Mouse (Mus musculus) left cerebral cortex, adult 18-20 months (tissue): ENCODE measurements at regions not wholly inside any gene's neighbourhood (a gene's known extent, or its start where the extent isn't known, plus 50 kb on each side); places are given as distances from the start of the nearest gene placed in this dataset.
A peak's percentile ranks its signal among the peaks of the same experiment; 100 is the strongest.
"Not testable (repeated sequence)": the region's sequence is repeated elsewhere in the genome, so short reads cannot be mapped to it uniquely, and the experiment has no call there.

ENCODE experiments used
- DNase-seq, 2 experiments: peaks; one replicate each; pipeline ENCODE4 v3.0.0; 2021 to 2022; ENCODE audit warnings: low spot score in 2 of 2, mixed read lengths in 1 of 2

DNA sequence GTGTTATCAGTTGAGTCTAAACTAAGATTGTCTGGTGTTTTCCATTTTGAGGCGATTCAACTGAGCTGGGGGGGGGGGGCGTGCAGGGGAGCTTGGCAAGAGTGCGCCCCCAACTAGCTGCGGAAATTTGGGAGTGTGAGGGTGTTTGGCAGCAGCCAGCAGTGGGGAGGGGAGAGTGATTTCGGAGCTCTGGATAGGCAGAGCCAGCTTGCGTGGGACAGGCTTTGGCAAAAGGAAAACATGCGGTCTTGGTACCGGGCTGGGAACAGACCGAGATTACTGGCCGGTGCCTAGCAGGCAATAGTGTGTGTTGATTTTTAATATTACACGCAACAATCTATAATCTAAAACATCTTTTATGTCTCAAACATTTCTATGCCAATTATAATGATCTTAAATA lies 199.4 kb upstream of the Cdk6 start:
- DNase-seq = peak in 1 of 2 experiments; percentile 11

DNA sequence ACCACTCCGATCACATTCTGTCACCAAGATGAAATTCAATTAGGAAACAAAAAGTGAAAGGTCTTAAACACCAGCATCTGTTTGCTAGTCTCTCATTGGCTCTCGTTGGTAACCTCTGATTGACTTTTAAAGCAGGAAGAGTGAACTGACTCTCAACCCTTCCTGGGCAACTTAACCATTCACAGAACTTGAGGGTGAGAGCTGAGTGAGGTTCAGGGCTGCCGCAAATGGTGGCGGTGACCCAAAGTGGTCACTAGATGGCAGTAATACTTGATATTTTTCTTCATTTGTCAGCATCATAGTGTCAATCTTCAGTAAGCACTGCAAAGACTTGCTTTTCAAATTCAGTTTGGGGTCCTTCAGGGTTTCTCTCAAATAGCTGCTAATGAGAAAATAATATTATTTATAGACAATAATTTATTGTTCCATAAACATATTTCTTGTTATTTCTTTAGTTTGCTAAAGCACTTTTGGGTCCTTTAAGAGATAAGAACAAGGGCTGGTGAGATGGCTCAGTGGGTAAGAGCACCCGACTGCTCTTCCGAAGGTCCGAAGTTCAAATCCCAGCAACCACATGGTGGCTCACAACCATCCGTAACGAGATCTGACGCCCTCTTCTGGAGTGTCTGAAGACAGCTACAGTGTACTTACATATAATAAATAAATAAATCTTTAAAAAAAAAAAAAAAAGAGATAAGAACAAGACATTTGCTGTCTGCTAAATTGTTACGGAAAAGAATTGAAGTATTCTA lies 194.6 kb upstream of the Cdk6 start:
- DNase-seq = peak; percentile 14 to 19

- not testable (repeated sequence) for DNase-seq
These were observed 191.4 kb upstream of the Cdk6 start for GRCm38 (mm10) chr5:3149886-3150285.

GRCm38 (mm10) chr5:3150766-3151165 lies 190.5 kb upstream of the Cdk6 start:
- DNase-seq = not testable (repeated sequence)

GRCm38 (mm10) chr5:3151534-3152148 lies 189.6 kb upstream of the Cdk6 start:
- DNase-seq = not testable (repeated sequence)

DNA sequence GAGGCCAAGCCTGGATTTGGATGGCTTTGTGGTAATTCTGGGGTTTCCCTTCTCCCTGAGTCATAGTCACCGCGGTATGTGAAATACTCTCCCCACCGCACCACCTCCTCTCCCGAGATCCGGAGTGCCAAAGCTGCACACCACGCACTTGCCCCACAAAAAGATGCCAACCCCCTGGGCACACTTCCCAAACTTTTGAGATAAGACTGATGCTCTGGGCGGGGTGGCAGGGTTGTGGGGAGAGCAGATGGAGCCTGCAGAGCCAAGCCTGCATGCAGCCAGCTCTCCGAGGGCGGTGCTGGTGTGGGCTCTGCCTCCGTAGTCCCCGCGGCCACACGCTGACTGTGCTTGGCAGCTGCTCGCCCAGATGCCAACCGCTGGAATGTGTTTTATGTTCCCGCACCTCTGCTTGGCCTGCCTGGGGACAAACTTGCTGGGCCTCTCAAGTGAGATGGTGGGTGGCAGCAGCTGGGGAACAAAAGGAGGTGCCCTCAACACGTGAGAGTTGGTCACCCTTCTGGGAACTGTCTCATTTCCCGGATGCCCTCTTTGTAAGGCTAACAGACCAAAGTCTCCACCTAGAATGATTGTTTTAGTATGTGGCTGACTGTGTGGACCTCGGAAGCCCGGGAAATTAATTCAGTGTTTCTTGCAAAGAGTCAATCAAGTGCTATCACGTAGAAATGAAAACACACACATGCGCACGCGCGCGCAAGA lies 189.0 kb upstream of the Cdk6 start:
- DNase-seq = peak; percentile 82 to 87

GRCm38 (mm10) chr5:3165511-3165910 lies 175.8 kb upstream of the Cdk6 start:
- not testable (repeated sequence) for DNase-seq

- not testable (repeated sequence) for DNase-seq
These were observed 174.8 kb upstream of the Cdk6 start for GRCm38 (mm10) chr5:3166496-3166895.

DNA sequence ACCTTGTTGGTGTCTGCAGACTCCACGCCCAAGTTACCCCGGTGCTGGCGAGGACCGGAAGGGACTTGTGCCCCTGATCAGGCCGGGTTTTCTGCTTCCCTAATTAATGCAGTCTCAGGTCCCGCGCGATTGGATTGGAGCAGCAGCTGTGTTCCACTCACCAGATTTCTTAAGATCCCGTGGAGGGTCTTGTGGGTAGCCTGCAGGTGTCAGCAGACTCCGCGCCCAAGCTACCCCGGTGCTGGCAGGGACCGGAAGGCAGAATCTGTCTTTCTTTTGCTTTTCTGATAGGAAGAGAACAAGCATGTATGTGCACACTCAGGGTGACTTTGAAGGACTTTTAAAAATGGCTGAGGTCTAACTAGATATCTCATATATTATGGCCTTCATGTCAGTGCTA lies 147.7 kb upstream of the Cdk6 start:
- DNase-seq = not testable (repeated sequence)

- DNase-seq = no peak
These were observed 143.1 kb upstream of the Cdk6 start for GRCm38 (mm10) chr5:3197952-3198841.

GRCm38 (mm10) chr5:3198869-3199550 lies 142.3 kb upstream of the Cdk6 start:
- DNase-seq = not testable (repeated sequence)

- not testable (repeated sequence) for DNase-seq
These were observed 135.1 kb upstream of the Cdk6 start for GRCm38 (mm10) chr5:3206160-3206559.

GRCm38 (mm10) chr5:3208293-3208692 lies 133.0 kb upstream of the Cdk6 start:
- not testable (repeated sequence) for DNase-seq

DNA sequence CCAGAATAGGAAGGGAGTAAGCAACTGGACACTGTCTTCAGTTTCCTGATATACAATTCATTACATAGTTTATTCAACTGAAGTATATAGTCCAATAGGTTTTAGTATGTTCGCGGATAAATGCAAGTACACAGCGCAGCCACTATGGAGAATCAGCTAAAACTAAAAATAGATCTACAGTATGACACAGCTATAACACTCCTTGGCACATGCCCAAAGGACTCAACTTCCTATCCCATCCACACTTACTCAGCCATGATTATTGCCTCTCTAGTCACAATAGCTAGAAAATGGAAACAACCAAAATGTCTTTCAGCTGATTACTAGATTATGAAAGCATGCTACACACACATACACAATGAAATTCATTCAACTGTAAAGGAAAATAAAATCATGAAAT lies 130.0 kb upstream of the Cdk6 start:
- DNase-seq = no peak

DNA sequence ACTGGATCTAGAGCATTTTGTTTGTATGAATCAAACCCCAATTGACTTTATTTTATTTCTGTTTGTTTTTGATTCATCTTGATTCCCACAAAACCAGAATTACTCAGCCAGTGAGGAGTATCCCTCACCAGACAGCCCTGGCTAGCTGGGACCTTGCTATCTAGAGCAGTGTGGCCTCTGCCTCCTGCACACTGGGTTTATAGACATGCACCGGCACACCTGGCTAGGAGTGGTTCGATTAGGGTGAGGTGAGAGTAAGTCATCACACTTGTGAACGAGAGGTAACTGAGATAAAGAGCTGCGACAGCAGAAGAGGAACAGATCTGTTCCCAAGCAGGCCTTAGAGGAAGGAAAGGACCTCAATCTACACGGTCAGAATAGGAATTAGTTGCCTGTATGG lies 125.2 kb upstream of the Cdk6 start:
- DNase-seq = no peak

DNA sequence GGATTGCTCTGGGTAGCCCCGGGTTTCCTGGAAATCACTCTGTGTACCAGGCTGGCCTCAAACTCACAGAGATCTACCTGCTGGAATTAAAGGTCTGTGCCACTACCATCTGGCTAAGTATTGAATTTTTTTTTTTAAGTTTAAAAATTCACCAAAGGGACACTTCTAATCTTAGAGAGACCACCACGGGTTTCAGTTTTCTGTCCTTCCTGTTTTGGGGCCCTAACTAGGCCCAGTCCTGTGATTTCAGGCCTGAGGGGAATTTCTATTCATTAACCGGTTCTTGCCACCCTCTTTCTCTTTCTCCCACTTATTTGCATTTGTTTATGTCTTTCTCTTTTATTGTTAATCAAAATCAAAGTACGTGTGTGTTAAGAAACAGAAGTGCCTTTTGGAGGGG lies 122.1 kb upstream of the Cdk6 start:
- no peak for DNase-seq

DNA sequence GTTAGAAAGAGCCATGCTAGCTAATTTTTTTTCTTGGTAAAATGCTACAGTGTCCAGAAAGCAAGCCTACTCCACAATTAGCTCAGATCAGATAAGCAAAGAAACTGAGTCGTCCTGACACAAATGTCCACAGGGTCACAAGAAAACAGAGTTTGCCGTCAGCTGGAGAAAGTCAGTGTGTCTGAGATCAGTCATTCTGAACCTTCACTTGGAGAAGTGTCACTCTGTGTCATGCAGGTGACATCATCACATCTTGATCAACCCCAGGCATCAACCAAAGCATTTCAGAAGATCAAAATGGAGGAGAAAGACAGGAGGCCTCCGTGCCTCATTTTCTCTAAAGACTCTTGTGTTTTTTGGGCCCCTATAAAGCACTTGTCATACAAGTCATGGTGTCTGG lies 121.5 kb upstream of the Cdk6 start:
- DNase-seq = no peak

- DNase-seq = peak in 1 of 2 experiments; percentile 2
These were observed 117.5 kb upstream of the Cdk6 start for GRCm38 (mm10) chr5:3223819-3224218.

DNA sequence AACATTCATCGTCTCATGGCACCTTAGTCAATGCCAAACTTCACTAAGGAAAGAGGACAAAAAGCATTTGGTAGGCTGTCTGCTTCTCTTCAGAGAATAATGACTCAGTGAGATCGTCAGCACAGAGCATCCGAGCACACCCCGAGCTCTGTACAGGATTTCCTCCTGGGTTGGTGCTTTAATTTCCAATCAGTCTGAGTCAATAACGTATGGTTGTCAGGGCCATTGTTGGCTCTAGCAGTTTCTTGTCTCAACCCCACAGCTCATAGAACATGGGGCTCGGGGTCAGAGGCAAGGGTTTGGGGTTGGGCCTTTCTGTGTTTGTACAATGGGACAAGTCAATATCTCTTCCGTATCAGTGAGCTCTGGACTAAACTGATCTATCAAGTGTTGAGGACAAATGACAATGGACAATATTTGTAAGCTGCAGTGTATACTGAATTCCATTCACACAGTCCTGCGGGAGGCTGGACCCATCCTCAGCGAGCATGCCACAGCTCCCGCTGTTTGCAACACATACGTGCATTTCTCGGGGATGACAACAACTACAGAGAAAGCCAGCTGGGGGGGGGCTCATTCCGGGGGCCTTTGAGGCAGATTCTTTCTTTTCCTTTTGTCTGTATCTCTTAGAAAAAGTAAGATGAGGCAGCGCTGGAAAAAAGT lies 116.8 kb upstream of the Cdk6 start:
- DNase-seq = not testable (repeated sequence)

DNA sequence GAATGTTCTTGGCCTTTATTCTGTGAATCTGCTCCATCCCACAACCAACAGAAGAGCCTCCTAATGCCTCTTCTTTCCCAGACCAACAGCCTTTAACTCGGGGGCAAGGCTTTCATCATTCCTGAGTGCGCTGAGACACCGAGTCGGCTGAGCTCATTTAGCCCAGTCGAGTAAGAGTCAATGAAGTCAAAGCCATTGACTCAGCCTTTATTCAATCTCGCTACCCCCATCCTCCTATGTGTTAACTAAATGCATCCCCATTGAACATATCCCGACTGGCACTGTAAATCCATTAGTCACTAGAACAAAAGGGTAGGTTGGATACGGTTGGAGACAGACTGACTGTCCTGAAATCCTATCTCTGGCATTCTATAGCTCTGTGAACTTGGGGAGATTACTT lies 115.9 kb upstream of the Cdk6 start:
- DNase-seq = not testable (repeated sequence)
